Mouse (Mus musculus) kidney, embryonic 14.5 days (tissue): ENCODE data around the gene Taar6. TPM values are rescaled to one million over a fixed set of nuclear protein-coding genes. Genes with fewer than 3 reads are reported as not detected.

Experiments used
- ATAC-seq: fragments of 200-750 bp; cut with Nextera tagmentation; 2 replicates; pipeline ENCODE4 v1.8.0; 2017; ENCODE audit warnings: moderate number of reproducible peaks, mild to moderate bottlenecking, moderate TSS enrichment, moderate library complexity; ENCODE audit not compliant: low FRiP score, low TSS enrichment
- H3K27ac ChIP-seq: fragments of 300-500 bp; sonication (generic); 2 replicates; pipeline ENCODE4 v1.5.1; 2014; ENCODE audit warnings: low read depth, mild to moderate bottlenecking, low read length, moderate library complexity, mixed read lengths
- H3K27me3 ChIP-seq: fragments of 300-500 bp; sonication (generic); 2 replicates; pipeline ENCODE4 v1.6.1; 2014; ENCODE audit warnings: mild to moderate bottlenecking, low read length; ENCODE audit not compliant: control insufficient read depth, insufficient read depth
- H3K36me3 ChIP-seq: fragments of 300-500 bp; sonication (generic); 2 replicates; pipeline ENCODE4 v1.6.1; 2014; ENCODE audit warnings: low read length, mixed read lengths; ENCODE audit not compliant: control insufficient read depth, insufficient read depth
- H3K4me1 ChIP-seq: fragments of 300-500 bp; sonication (generic); 2 replicates; pipeline ENCODE4 v1.6.1; 2014; ENCODE audit warnings: low read length, mixed read lengths; ENCODE audit not compliant: control insufficient read depth, insufficient read depth
- H3K4me2 ChIP-seq: fragments of 300-500 bp; sonication (generic); replicated peaks from 2 replicates; pipeline ENCODE4 v1.6.1; 2014; ENCODE audit warnings: low read depth, mild to moderate bottlenecking, low read length
- H3K4me3 ChIP-seq: fragments of 300-500 bp; sonication (generic); 2 replicates; pipeline ENCODE4 v1.5.1; 2014; ENCODE audit warnings: mild to moderate bottlenecking, low read length
- H3K9ac ChIP-seq: fragments of 300-500 bp; sonication (generic); 2 replicates; pipeline ENCODE4 v1.6.1; 2014; ENCODE audit warnings: low read depth, mild to moderate bottlenecking, low read length, moderate library complexity
- H3K9me3 ChIP-seq: fragments of 300-500 bp; sonication (generic); 2 replicates; pipeline ENCODE4 v1.6.1; 2016; ENCODE audit warnings: low read length; ENCODE audit not compliant: control insufficient read depth
- WGBS: fragments of 180-500 bp; shearing (Covaris S2); extraction: QIAGEN DNeasy Blood & Tissue Kit; methylation state at CpG from one replicate; pipeline ENCODE4 v1.1.7; 2014; 5-methylcytosine and 5-hydroxymethylcytosine counted together
- polyA plus RNA-seq: library from polyadenylated mRNA; unstranded; fragments of >200 nt; fragmentation: Nextera tagmentation; extraction: Ambion mirVana; gene quantifications from 2 replicates; pipeline ENCODE4 v1.2.1, GENCODE M21; 2014

Taar6 gene
- polyA plus RNA-seq, 1 experiment from 2014 or later: not detected

DNA sequence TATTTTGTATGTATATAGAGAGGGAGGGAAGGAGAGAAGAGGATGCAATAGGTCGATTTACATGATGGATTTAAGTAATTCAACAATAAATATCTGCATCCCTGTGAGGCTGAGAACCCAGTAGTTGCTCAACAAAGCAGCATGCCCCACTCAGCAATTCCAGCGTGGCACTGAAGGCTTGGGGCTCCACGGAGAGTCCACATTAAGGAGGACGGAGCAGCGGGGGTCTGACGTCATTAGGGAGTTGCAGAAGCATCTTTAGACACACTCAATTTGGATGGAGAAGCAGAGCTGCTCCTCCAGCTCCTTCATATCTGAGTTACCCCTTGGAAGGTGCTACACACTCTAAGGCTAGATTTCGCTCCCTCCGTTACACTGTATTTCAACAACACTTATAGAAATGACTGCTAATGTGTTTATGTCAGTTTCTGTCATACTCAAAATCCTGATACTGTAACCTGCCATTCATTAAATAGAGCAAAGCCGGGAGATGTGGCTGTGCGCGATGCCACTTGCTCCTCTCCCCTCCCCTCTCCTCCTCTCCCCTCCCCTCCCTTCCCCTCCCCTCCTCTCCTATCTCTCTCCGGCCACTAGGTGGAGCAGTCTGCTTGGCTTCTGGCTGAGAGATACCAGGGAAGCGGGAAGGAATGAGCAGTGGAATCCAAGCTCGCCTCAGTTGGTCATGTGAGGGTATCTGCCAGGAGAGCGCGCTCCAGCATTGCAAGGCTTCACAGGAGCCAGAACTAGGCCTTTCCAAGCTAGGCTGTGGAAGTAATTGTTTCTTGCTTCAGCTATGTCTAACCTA is 6.3 kb downstream of the Taar6 start:
- no peak overlapping the region for H3K27ac ChIP-seq
- H3K9ac ChIP-seq: no peak overlapping the region
- 47% methylated on average over 16 of the region's 16 CpGs for WGBS
- no peaks in the 10 kb centered on the region for H3K27me3 ChIP-seq
- H3K4me2 ChIP-seq: no peak overlapping the region
- no peaks in the 10 kb centered on the region for H3K4me1 ChIP-seq
- H3K4me3 ChIP-seq: no peak overlapping the region
- H3K9me3 ChIP-seq: no peaks in the 10 kb centered on the region
- ATAC-seq: peak; percentile 69; the same call in 1 of the 2 replicates
- no peaks in the 10 kb centered on the region for H3K36me3 ChIP-seq

DNA sequence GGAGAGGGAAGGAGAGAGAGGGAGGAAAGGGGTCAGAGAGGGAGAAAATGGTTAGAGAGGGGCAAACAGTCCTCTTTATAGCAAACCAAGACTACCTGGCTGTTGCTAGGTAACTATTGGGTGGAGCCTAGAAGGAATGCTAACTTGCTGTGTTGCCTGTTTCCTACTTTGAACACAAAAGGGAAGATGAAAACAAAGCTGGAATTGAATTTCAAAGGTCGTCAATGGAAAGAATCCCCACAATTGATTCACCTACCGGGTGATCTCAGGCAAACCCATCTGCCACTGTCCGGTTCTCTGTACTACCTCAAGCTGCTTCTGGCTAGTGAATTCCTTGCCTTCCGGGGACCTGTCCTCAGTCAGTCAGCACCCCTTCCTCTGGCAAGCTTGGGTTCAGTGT is 7.5 kb downstream of the Taar6 start:
- no peaks in the 10 kb centered on the region for H3K9me3 ChIP-seq
- H3K9ac ChIP-seq: no peak overlapping the region
- no peaks in the 10 kb centered on the region for H3K4me1 ChIP-seq
- no peaks in the 10 kb centered on the region for H3K27me3 ChIP-seq
- no peaks in the 10 kb centered on the region for H3K36me3 ChIP-seq
- 55% methylated on average over 4 of the region's 4 CpGs for WGBS
- no peak overlapping the region for H3K4me2 ChIP-seq
- H3K4me3 ChIP-seq: no peak overlapping the region
- no peak overlapping the region for H3K27ac ChIP-seq
- ATAC-seq: no peak

DNA sequence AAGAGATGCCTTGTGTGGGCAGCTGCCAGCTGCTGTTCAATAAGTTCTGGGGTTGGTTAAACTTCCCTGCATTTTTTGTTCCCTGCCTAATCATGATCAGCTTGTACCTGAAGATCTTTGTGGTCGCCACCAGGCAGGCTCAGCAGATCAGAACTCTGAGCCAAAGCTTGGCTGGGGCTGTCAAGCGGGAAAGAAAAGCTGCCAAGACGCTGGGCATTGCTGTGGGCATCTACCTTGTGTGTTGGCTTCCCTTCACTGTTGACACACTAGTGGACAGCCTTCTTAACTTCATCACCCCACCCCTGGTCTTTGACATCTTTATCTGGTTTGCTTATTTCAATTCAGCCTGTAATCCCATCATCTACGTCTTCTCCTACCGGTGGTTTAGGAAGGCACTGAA is 14.2 kb downstream of the Taar6 start:
- Histone ChIP-seq H3K9ac (no peak overlapping the region), H3K4me2 (no peak overlapping the region), H3K4me3 (no peak overlapping the region), H3K27me3 (no peaks in the 10 kb centered on the region), H3K27ac (no peak overlapping the region), H3K36me3 (no peaks in the 10 kb centered on the region), H3K4me1 (no peaks in the 10 kb centered on the region; the same call in 1 of the 2 replicates), H3K9me3 (no peaks in the 10 kb centered on the region)
- ATAC-seq: no peak
- WGBS: 87% methylated on average over 5 of the region's 5 CpGs

DNA sequence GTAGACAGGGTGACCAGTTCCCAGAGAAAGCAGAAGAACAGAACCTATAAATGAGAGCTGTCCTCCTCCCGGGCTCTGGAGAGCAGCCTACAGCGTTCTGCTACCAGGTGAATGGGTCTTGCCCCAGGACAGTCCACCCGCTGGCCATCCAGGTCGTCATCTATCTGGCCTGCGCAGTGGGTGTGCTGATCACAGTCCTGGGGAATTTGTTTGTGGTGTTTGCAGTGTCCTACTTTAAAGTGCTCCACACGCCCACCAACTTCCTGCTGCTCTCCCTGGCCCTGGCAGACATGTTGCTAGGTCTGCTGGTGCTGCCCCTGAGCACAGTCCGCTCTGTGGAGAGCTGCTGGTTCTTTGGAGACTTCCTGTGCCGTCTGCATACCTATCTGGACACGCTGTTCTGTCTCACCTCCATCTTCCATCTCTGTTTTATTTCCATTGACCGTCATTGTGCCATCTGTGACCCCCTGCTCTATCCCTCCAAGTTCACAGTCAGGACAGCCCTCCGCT is 14.7 kb downstream of the Taar6 start, which contains the start of gene Taar5:
Taar5 (plus strand) TSS at position 51 of the 510 bp plus-strand sequence.
- Histone ChIP-seq H3K4me1 (no peaks in the 10 kb centered on the region; the same call in 1 of the 2 replicates), H3K27ac (no peak within 1 kb of the TSS), H3K27me3 (no peaks in the 10 kb centered on the region), H3K4me2 (no peak within 1 kb of the TSS), H3K9ac (no peak within 1 kb of the TSS), H3K4me3 (no peak within 1 kb of the TSS), H3K36me3 (no peaks in the 10 kb centered on the region), H3K9me3 (no peaks in the 10 kb centered on the region)
- no peak for ATAC-seq
- WGBS: 87% methylated on average over 11 of the region's 11 CpGs

DNA sequence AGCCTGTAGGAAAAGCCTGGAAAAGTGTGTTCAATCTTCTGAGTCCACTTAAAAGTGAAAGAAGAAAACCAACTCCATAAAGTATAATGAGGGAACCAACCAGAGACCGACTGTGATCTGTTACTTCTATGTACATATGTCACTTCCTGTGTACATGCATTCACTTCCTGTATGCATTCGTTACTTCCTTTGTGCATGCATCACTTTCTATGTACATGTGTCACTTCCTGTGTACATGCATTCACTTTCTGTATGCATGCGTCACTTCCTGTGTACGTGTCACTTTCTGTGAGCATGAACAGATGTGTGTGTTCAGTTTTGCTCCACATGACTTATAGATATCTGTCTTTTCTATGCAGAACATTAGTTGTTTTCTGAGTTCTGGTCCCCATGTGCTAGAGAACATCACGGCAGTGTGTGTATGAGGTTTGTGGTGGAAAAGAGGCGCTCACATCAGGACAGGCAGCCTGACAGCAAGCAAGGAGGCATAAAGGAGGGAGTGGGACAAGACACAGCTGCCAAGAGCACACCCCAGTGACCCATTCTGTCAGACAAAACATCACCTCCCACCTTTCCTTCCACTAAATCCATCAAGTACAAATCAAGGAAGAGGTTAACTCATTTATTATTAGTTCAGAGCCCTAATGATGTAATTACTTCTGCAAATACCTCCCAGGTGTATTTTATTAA is 20.4 kb downstream of the Taar6 start:
- WGBS: 51% methylated on average over 6 of the region's 6 CpGs
- Histone ChIP-seq H3K9me3 (no peaks in the 10 kb centered on the region), H3K9ac (no peak overlapping the region), H3K4me1 (peaks cover 4% of the 10 kb centered on the region; the same call in 1 of the 2 replicates), H3K4me3 (no peak overlapping the region), H3K36me3 (no peaks in the 10 kb centered on the region), H3K4me2 (no peak overlapping the region), H3K27ac (no peak overlapping the region), H3K27me3 (no peaks in the 10 kb centered on the region)
- peak; percentile 80 for ATAC-seq

DNA sequence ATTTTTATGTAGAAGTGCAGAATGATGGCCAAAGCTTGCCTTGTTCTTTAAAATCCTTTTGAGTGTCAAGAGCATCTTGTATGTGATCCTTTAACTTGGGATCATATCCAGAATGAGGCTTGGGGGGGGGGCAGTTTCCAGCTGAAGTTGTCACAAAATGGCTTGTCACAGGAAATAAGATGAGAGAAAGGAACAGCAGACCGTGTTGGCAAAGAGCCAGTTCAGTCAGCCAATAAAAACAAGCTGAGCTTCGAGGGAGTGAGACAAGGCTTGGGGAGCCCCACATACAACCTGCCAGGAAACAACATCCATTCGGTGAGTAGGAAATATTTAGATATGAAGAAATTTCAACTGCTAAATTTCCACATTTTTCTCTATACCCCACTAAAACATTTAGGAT is 22.0 kb downstream of the Taar6 start:
- 34% methylated on average over 3 of the region's 3 CpGs for WGBS
- Histone ChIP-seq H3K4me3 (no peak overlapping the region), H3K27ac (no peak overlapping the region), H3K27me3 (no peaks in the 10 kb centered on the region), H3K9ac (no peak overlapping the region), H3K4me2 (no peak overlapping the region), H3K4me1 (peaks cover 10% of the 10 kb centered on the region; the same call in 1 of the 2 replicates), H3K9me3 (no peaks in the 10 kb centered on the region), H3K36me3 (no peaks in the 10 kb centered on the region)
- ATAC-seq: no peak

DNA sequence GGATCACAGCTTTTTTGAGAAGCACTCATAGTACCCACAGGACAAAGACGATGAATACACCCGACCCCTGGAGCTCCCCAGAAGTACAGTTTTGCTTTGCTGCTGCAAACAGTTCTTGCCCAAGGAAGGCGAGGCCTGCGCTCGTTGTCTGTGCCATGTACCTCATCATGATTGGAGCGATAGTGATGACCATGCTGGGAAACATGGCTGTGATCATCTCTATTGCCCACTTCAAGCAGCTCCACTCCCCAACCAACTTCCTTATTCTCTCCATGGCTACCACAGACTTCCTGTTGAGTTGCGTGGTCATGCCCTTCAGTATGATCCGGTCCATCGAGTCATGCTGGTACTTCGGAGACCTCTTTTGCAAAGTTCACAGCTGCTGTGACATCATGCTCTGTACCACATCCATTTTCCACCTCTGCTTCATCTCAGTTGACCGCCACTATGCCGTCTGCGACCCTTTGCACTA is 25.0 kb downstream of the Taar6 start, which contains the start of gene Taar4:
Taar4 (plus strand) TSS at position 51 of the 472 bp plus-strand sequence.
- Histone ChIP-seq H3K9ac (no peak within 1 kb of the TSS), H3K27ac (no peak within 1 kb of the TSS), H3K4me3 (no peak within 1 kb of the TSS), H3K36me3 (no peaks in the 10 kb centered on the region), H3K4me1 (peaks cover 10% of the 10 kb centered on the region; the same call in 1 of the 2 replicates), H3K4me2 (no peak within 1 kb of the TSS), H3K9me3 (no peaks in the 10 kb centered on the region), H3K27me3 (no peaks in the 10 kb centered on the region)
- WGBS: 94% methylated on average over 13 of the region's 13 CpGs
- ATAC-seq: no peak

DNA sequence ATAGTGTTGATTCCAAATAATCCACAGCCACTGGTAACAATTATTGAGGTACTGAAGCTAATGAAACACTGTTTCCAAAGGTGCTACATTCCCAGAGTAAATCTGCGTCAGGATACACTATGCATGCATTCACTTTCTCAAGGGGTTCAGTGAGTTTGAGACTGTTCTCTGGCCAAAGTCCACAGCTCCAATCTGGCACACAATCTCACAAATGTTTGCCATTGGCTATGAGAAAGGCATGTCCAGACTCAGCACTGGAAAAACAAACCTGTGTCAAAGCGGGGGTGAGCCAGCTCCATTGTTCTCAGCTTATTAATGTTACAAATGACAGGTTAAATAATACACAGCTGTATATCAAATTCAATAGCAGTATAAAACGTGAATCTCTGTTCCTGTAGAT is 26.4 kb downstream of the Taar6 start:
- H3K9ac ChIP-seq: no peak overlapping the region
- H3K4me3 ChIP-seq: no peak overlapping the region
- H3K27ac ChIP-seq: no peak overlapping the region
- no peaks in the 10 kb centered on the region for H3K9me3 ChIP-seq
- no peaks in the 10 kb centered on the region for H3K36me3 ChIP-seq
- H3K4me1 ChIP-seq: peaks cover 10% of the 10 kb centered on the region; the same call in 1 of the 2 replicates
- no peak overlapping the region for H3K4me2 ChIP-seq
- no peak for ATAC-seq
- 28% methylated on average over 3 of the region's 3 CpGs for WGBS
- H3K27me3 ChIP-seq: no peaks in the 10 kb centered on the region

DNA sequence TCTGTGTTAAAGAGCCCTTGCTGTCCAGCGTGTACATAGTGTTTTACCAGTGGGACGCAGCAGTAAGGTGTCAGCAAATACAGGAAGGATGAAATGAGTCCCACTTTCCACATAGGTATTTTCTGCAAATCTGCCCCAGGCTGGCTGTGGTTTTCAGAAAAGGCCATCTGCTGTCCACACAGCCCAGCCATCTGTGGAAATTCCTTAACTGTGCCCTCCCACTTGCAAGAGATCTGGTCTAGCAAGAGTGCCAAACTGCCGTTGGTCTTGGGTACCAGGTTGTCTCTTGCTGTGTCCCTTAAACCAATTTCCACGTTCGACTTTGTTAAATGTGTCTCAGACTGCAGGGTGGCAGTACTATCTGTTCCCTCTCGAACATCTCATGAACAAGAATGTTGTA is 33.7 kb downstream of the Taar6 start:
- Histone ChIP-seq H3K4me2 (no peak overlapping the region), H3K27me3 (no peaks in the 10 kb centered on the region), H3K27ac (no peak overlapping the region), H3K4me1 (no peaks in the 10 kb centered on the region), H3K9me3 (no peaks in the 10 kb centered on the region), H3K9ac (no peak overlapping the region), H3K36me3 (no peaks in the 10 kb centered on the region), H3K4me3 (no peak overlapping the region)
- ATAC-seq: no peak
- 80% methylated on average over 6 of the region's 6 CpGs for WGBS
